9 mouse cellular contexts compared by ENCODE assay signal in genomic region chr1:189028267-189028666, GRCm38 (mm10). TPM values are rescaled to one million over a fixed set of nuclear protein-coding genes. Genes with fewer than 3 reads are reported as not detected.
DNase-seq lines count a peak whose midpoint lies in the region; ATAC-seq and TF ChIP-seq lines count a peak whose summit lies in the region.
"Had no signal": no experiment of that assay in that cellular context is flagged by ENCODE, and none has a peak within 500 bp of the region (broad histone marks: within the 10 kb centered on the region; RNA-seq: fewer than 3 reads in every experiment).

No protein-coding gene starts in this region.

- H3K4me2 ChIP-seq in stomach, postnatal 0 days (replicated peaks; ENCODE audit: low read depth), result no peak overlapping the region
- H3K4me2 ChIP-seq: limb, embryonic 12.5 days had no signal

- WGBS in stomach, postnatal 0 days, result 63% methylated on average over 1 of the region's 1 CpGs

- DNase-seq in adrenal gland, postnatal 25 days, result peak; percentile 13
- DNase-seq in adrenal gland, adult 2 months, result no peak
- peak; percentile 31 to 35 for DNase-seq in kidney, postnatal 4 days
- no peak for DNase-seq in kidney, adult 11 months
- peak; percentile 31 for DNase-seq in thymus, postnatal 4 days
- no peak for DNase-seq in thymus, adult 18-20 months
- DNase-seq in stomach, postnatal 0 days (ENCODE audit: low spot score), result peak; percentile 28
- no peak for DNase-seq in gastrocnemius, postnatal 25 days

- no peak for ATAC-seq in stomach, postnatal 0 days (ENCODE audit: low FRiP score, low TSS enrichment)

- H3K9me3 ChIP-seq in stomach, postnatal 0 days (ENCODE audit: control insufficient read depth, low read length), result no peaks in the 10 kb centered on the region
- H3K9me3 ChIP-seq: limb, embryonic 12.5 days had no signal

- no peaks in the 10 kb centered on the region for H3K4me1 ChIP-seq in stomach, postnatal 0 days (replicated peaks; ENCODE audit: control insufficient read depth, insufficient read depth)
- H3K4me1 ChIP-seq: limb, embryonic 12.5 days had no signal

- no peaks in the 10 kb centered on the region for H3K27me3 ChIP-seq in stomach, postnatal 0 days (ENCODE audit: control insufficient read depth, insufficient read depth, low read length)
- H3K27me3 ChIP-seq: limb, embryonic 12.5 days had no signal

- no peak overlapping the region for H3K4me3 ChIP-seq in stomach, postnatal 0 days (ENCODE audit: low read depth, low read length)
- H3K4me3 ChIP-seq: limb, embryonic 12.5 days had no signal

- no peak overlapping the region for H3K27ac ChIP-seq in stomach, postnatal 0 days (replicated peaks)
- H3K27ac ChIP-seq: limb, embryonic 12.5 days had no signal

- H3K9ac ChIP-seq in stomach, postnatal 0 days (ENCODE audit: low read length), result no peak overlapping the region
- H3K9ac ChIP-seq: limb, embryonic 12.5 days had no signal

- TF ChIP-seq EP300 in stomach, postnatal 0 days (optimal IDR thresholded peaks at IDR 0.05), result no peak

- peak; percentile 77 for TF ChIP-seq CTCF in stomach, postnatal 0 days (IDR thresholded peaks at IDR 0.05; ENCODE audit: low read depth)

- no peaks in the 10 kb centered on the region for H3K36me3 ChIP-seq in stomach, postnatal 0 days (ENCODE audit: control insufficient read depth, insufficient read depth, low read length)
- H3K36me3 ChIP-seq: limb, embryonic 12.5 days had no signal

RNA-seq across cellular contexts. Expression of gene Kctd3, which starts 20.6 kb away (rescaled TPM):
- 36.9 and 40.3 TPM in 2 replicates for total RNA-seq in adrenal gland, postnatal 25 days (2021)
- 10 to 100 TPM; 21.8 to 40.9 TPM for total RNA-seq in adrenal gland, adult 2 months (2021)
- polyA plus RNA-seq in adrenal gland, adult 2 months (2012; rRNA removed), result 41.9 and 45.9 TPM in 2 replicates
- 13.6 and 16.0 TPM in 2 replicates for polyA plus RNA-seq in stomach, postnatal 0 days (2015; fragmentation: Nextera tagmentation; extraction: Ambion mirVana)
- total RNA-seq in gastrocnemius, postnatal 25 days (2021), result 10 to 100 TPM; 22.8 to 23.6 TPM

Comparison
In these comparisons a context has a peak if more than half of its experiments do, and no peak if none do; other contexts are left out.
1. DNase-seq: peak in adrenal gland, postnatal 25 days (single experiment), kidney, postnatal 4 days (2 of 2), thymus, postnatal 4 days (single experiment) and stomach, postnatal 0 days (single experiment); none in adrenal gland, adult 2 months (single experiment), kidney, adult 11 months (single experiment), thymus, adult 18-20 months (0 of 2) and gastrocnemius, postnatal 25 days (single experiment).